Mouse (Mus musculus): ENCODE measurements at regions not wholly inside any gene's neighbourhood (a gene's known extent, or its start where the extent isn't known, plus 50 kb on each side); places are given as distances from the start of the nearest gene placed in this dataset.
A peak's percentile ranks its signal among the peaks of the same experiment; 100 is the strongest.

- Histone ChIP-seq H3K4me1 (ENCODE audit: control insufficient read depth, insufficient read depth, low read length) (peaks cover 65% of the 10 kb centered on the region), H3K36me3 (ENCODE audit: control insufficient read depth, insufficient read depth, low read length) (no peaks in the 10 kb centered on the region; the same call in 1 of the 2 replicates), H3K9me3 (ENCODE audit: control insufficient read depth, low read length) (no peaks in the 10 kb centered on the region), H3K27me3 (ENCODE audit: control insufficient read depth, insufficient read depth, low read length) (peaks cover 52% of the 10 kb centered on the region), H3K4me3 (ENCODE audit: low read depth, low read length) (no peak overlapping the region), H3K4me2 (no peak overlapping the region), H3K27ac (ENCODE audit: low read depth, low read length) (peak overlapping the region; percentile 94), H3K9ac (ENCODE audit: low read length) (peak overlapping the region; percentile 30; the same call in 1 of the 2 replicates)
- DNase-seq (ENCODE audit: low spot score, missing footprints) (no peak), ATAC-seq (ENCODE audit: low FRiP score) (no peak)
- 56% methylated on average over 5 of the region's 5 CpGs for WGBS
Measured at GRCm38 (mm10) chr7:79532626-79533140, 66.5 kb upstream of the Polg start.

GRCm38 (mm10) chr7:79531551-79532356, 65.6 kb upstream of the Polg start:
- Histone ChIP-seq H3K4me3 (ENCODE audit: low read depth, low read length) (no peak overlapping the region), H3K4me1 (ENCODE audit: control insufficient read depth, insufficient read depth, low read length) (peaks cover 71% of the 10 kb centered on the region), H3K9ac (ENCODE audit: low read length) (peak overlapping the region; percentile 51; the same call in 1 of the 2 replicates), H3K27me3 (ENCODE audit: control insufficient read depth, insufficient read depth, low read length) (peaks cover 44% of the 10 kb centered on the region), H3K36me3 (ENCODE audit: control insufficient read depth, insufficient read depth, low read length) (no peaks in the 10 kb centered on the region; the same call in 1 of the 2 replicates), H3K9me3 (ENCODE audit: control insufficient read depth, low read length) (no peaks in the 10 kb centered on the region), H3K4me2 (no peak overlapping the region), H3K27ac (ENCODE audit: low read depth, low read length) (peak overlapping the region; percentile 94)
- DNase-seq (ENCODE audit: low spot score, missing footprints): peak; percentile 96
- ATAC-seq (ENCODE audit: low FRiP score): peak; percentile 68
- 3% methylated on average over 12 of the region's 12 CpGs for WGBS

- no peak overlapping the region for H3K4me3 ChIP-seq (ENCODE audit: low read depth, low read length)
- H3K36me3 ChIP-seq (ENCODE audit: control insufficient read depth, insufficient read depth, low read length): no peaks in the 10 kb centered on the region; the same call in 1 of the 2 replicates
- ATAC-seq (ENCODE audit: low FRiP score) (no peak), DNase-seq (ENCODE audit: low spot score, missing footprints) (no peak)
- H3K4me2 ChIP-seq: no peak overlapping the region
- no peaks in the 10 kb centered on the region for H3K9me3 ChIP-seq (ENCODE audit: control insufficient read depth, low read length)
- peaks cover 73% of the 10 kb centered on the region for H3K4me1 ChIP-seq (ENCODE audit: control insufficient read depth, insufficient read depth, low read length)
- H3K9ac ChIP-seq (ENCODE audit: low read length): peak overlapping the region; percentile 25; the same call in 1 of the 2 replicates
- peaks cover 38% of the 10 kb centered on the region for H3K27me3 ChIP-seq (ENCODE audit: control insufficient read depth, insufficient read depth, low read length)
- peak overlapping the region; percentile 94 for H3K27ac ChIP-seq (ENCODE audit: low read depth, low read length)
- WGBS: 14% methylated on average over 5 of the region's 5 CpGs
Measured at GRCm38 (mm10) chr7:79531142-79531541, 65.0 kb upstream of the Polg start.

- 60% methylated on average over 1 of the region's 1 CpGs for WGBS
- Histone ChIP-seq H3K4me3 (ENCODE audit: low read depth, low read length) (no peak overlapping the region), H3K9ac (ENCODE audit: low read length) (no peak overlapping the region), H3K27ac (ENCODE audit: low read depth, low read length) (peak overlapping the region; percentile 51), H3K4me1 (ENCODE audit: control insufficient read depth, insufficient read depth, low read length) (peaks cover 75% of the 10 kb centered on the region), H3K27me3 (ENCODE audit: control insufficient read depth, insufficient read depth, low read length) (peaks cover 22% of the 10 kb centered on the region), H3K36me3 (ENCODE audit: control insufficient read depth, insufficient read depth, low read length) (no peaks in the 10 kb centered on the region; the same call in 1 of the 2 replicates), H3K4me2 (no peak overlapping the region), H3K9me3 (ENCODE audit: control insufficient read depth, low read length) (no peaks in the 10 kb centered on the region)
- DNase-seq (ENCODE audit: low spot score, missing footprints): no peak
- ATAC-seq (ENCODE audit: low FRiP score): no peak
Measured at GRCm38 (mm10) chr7:79529480-79529879, 63.3 kb upstream of the Polg start.

- H3K4me1 ChIP-seq (ENCODE audit: control insufficient read depth, insufficient read depth, low read length): peaks cover 61% of the 10 kb centered on the region
- no peak for ATAC-seq (ENCODE audit: low FRiP score)
Measured at GRCm38 (mm10) chr7:79527984-79528383, 61.8 kb upstream of the Polg start.

GRCm38 (mm10) chr7:79525690-79526630, 59.8 kb upstream of the Polg start:
- Histone ChIP-seq H3K4me1 (ENCODE audit: control insufficient read depth, insufficient read depth, low read length) (peaks cover 42% of the 10 kb centered on the region), H3K27ac (ENCODE audit: low read depth, low read length) (peak overlapping the region; percentile 96), H3K9ac (ENCODE audit: low read length) (peak overlapping the region; percentile 69), H3K27me3 (ENCODE audit: control insufficient read depth, insufficient read depth, low read length) (peaks cover 9% of the 10 kb centered on the region; the same call in 1 of the 2 replicates), H3K4me2 (peak overlapping the region; percentile 19), H3K4me3 (ENCODE audit: low read depth, low read length) (no peak overlapping the region), H3K9me3 (ENCODE audit: control insufficient read depth, low read length) (no peaks in the 10 kb centered on the region), H3K36me3 (ENCODE audit: control insufficient read depth, insufficient read depth, low read length) (no peaks in the 10 kb centered on the region; the same call in 1 of the 2 replicates)
- peak; percentile 95 for DNase-seq (ENCODE audit: low spot score, missing footprints)
- WGBS: 11% methylated on average over 14 of the region's 14 CpGs
- peak; percentile 93 for ATAC-seq (ENCODE audit: low FRiP score)

More at GRCm38 (mm10) chr7:79527984-79528383, 61.8 kb upstream of the Polg start:
- no peak for DNase-seq (ENCODE audit: low spot score, missing footprints)
- Histone ChIP-seq H3K36me3 (ENCODE audit: control insufficient read depth, insufficient read depth, low read length) (no peaks in the 10 kb centered on the region; the same call in 1 of the 2 replicates), H3K9ac (ENCODE audit: low read length) (no peak overlapping the region), H3K27me3 (ENCODE audit: control insufficient read depth, insufficient read depth, low read length) (peaks cover 9% of the 10 kb centered on the region; the same call in 1 of the 2 replicates), H3K9me3 (ENCODE audit: control insufficient read depth, low read length) (no peaks in the 10 kb centered on the region), H3K27ac (ENCODE audit: low read depth, low read length) (peak overlapping the region; percentile 46), H3K4me2 (no peak overlapping the region), H3K4me3 (ENCODE audit: low read depth, low read length) (no peak overlapping the region)
- whole genome bisulfite sequencing: 13% methylated on average over 3 of the region's 3 CpGs

- Histone ChIP-seq H3K4me2 (no peak overlapping the region), H3K36me3 (ENCODE audit: control insufficient read depth, insufficient read depth, low read length) (no peaks in the 10 kb centered on the region; the same call in 1 of the 2 replicates), H3K9ac (ENCODE audit: low read length) (peak overlapping the region; percentile 43), H3K27ac (ENCODE audit: low read depth, low read length) (peak overlapping the region; percentile 96), H3K4me3 (ENCODE audit: low read depth, low read length) (no peak overlapping the region), H3K4me1 (ENCODE audit: control insufficient read depth, insufficient read depth, low read length) (peaks cover 50% of the 10 kb centered on the region), H3K9me3 (ENCODE audit: control insufficient read depth, low read length) (no peaks in the 10 kb centered on the region), H3K27me3 (ENCODE audit: control insufficient read depth, insufficient read depth, low read length) (peaks cover 9% of the 10 kb centered on the region; the same call in 1 of the 2 replicates)
- ATAC-seq (ENCODE audit: low FRiP score) (peak; percentile 8; the same call in 1 of the 2 replicates), DNase-seq (ENCODE audit: low spot score, missing footprints) (no peak)
- 46% methylated on average over 10 of the region's 10 CpGs for WGBS
Measured at GRCm38 (mm10) chr7:79524921-79525320, 58.8 kb upstream of the Polg start.

GRCm38 (mm10) chr7:79523696-79524095, 57.5 kb upstream of the Polg start:
- DNase-seq (ENCODE audit: low spot score, missing footprints) (no peak), ATAC-seq (ENCODE audit: low FRiP score) (no peak)
- Histone ChIP-seq H3K9ac (ENCODE audit: low read length) (no peak overlapping the region), H3K4me3 (ENCODE audit: low read depth, low read length) (no peak overlapping the region), H3K4me2 (no peak overlapping the region), H3K9me3 (ENCODE audit: control insufficient read depth, low read length) (no peaks in the 10 kb centered on the region), H3K4me1 (ENCODE audit: control insufficient read depth, insufficient read depth, low read length) (peaks cover 63% of the 10 kb centered on the region), H3K27ac (ENCODE audit: low read depth, low read length) (peak overlapping the region; percentile 23), H3K27me3 (ENCODE audit: control insufficient read depth, insufficient read depth, low read length) (peaks cover 12% of the 10 kb centered on the region; the same call in 1 of the 2 replicates), H3K36me3 (ENCODE audit: control insufficient read depth, insufficient read depth, low read length) (no peaks in the 10 kb centered on the region)
- 83% methylated on average over 4 of the region's 4 CpGs for WGBS

Data from midbrain, embryonic 11.5 days (tissue).